Mouse (Mus musculus): ENCODE data around the gene Acat3. TPM values are rescaled to one million over a fixed set of nuclear protein-coding genes. Genes with fewer than 3 reads are reported as not detected.
A peak's percentile ranks its signal among the peaks of the same experiment; 100 is the strongest.
"Not testable (repeated sequence)": the region's sequence is repeated elsewhere in the genome, so short reads cannot be mapped to it uniquely, and the experiment has no call there.

The Acat3 gene
- polyA plus RNA-seq, 1 experiment from 2014 or later: 0.39 TPM

DNA sequence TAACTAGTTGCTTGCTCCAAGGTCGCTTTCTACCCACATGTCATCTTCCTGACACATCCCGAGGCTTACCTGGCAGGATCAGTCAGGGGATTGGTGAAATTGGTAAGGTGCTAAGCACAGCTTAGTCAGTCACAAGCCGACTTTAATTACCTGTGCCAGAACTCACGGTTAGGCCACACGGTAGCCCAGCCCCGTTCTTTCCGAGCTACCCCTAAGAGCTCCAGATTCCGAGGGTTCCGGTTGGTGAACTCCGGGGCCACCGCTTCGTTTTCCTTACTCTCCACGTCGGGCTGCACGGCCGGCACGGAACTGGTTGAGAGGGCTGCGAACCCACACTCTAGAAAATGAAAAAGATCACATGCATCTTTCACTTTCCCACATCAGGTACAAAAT is 24.9 kb downstream of the Acat3 start, which contains the start of gene Tcp1:
Tcp1 (plus strand) TSS at position 214 of the 393 bp plus-strand sequence.
- no peaks in the 10 kb centered on the region for H3K27me3 ChIP-seq
- no peaks in the 10 kb centered on the region for H3K9me3 ChIP-seq
- H3K4me3 ChIP-seq: peak within 1 kb of the TSS; percentile 81
- H3K9ac ChIP-seq: peak within 1 kb of the TSS; percentile 87
- ATAC-seq (ENCODE audit: low FRiP score, low read depth): no peak
- WGBS: 2% methylated on average over 18 of the region's 18 CpGs
- H3K4me1 ChIP-seq (replicated peaks): peaks cover 17% of the 10 kb centered on the region
- H3K36me3 ChIP-seq: peaks cover 51% of the 10 kb centered on the region
- peak within 1 kb of the TSS; percentile 92 for H3K4me2 ChIP-seq
- peak within 1 kb of the TSS; percentile 89 for H3K27ac ChIP-seq (replicated peaks)

DNA sequence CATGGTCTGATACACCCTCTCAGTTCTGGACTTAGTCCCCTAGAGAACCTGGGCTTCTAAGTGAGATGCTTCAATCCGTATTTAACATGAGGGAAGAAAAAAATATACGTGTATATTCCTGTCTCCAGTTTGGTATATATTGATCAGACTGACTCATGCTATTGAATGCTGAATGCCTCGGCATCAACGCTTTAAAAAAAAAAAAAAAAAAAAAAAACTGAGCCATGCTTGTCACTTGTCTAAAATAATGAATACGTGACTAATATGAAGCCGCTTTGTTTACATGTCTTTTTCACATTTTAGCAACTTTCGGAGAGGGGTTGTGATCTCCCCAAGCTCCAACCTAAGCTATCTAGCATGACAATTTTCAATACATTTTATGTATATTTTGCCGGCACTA is 30.0 kb downstream of the Acat3 start:
- H3K4me2 ChIP-seq: no peak overlapping the region
- 92% methylated on average over 8 of the region's 8 CpGs for WGBS

DNA sequence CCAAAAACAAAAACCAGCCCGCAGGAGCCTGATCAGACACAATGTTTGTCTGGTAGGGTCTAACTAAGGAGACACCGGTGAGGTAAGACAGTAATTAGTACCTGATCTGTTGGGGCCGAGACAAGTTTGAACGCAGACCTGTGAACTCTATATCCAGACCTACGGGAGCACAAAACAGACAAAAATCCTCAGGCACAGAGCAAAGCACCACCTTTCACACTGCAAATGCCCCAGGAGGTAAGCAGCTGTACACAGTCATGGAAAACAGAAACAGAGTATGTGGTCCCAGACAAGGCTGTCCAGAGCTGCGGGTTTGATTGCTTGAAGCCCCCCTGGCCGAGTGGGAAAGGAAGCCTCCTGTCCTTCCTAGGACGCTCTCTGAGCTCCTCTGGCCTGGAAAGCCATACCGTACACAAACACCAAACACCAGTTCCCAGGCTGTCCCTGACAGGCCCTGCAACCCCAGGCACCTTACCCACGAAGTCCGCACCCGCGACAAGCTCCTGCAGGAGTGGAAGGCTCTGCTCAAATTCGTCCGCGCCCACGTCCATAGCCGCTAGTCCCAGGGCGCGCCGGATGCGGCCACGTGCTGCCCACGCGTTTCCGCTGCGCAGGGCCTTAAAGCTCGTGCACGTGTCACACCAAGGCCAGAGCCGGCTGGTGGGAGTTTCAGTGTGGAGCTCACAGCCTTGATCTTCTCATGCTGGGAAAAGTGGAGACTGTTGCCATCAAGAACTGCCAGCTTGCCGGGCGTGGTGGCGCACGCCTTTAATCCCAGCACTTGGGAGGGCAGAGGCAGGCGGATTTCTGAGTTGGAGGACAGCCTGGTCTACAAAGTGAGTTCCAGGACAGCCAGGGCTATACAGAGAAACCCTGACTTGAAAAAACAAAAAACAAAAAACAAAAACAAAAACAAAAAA is 30.8 kb downstream of the Acat3 start, which contains the start of gene Pnldc1:
Pnldc1 (minus strand) TSS at position 870 of the 920 bp plus-strand sequence.
- peaks cover 50% of the 10 kb centered on the region for H3K36me3 ChIP-seq

More for the DNA sequence above, 30.0 kb downstream of the Acat3 start:
- H3K4me1 ChIP-seq (replicated peaks): peaks cover 7% of the 10 kb centered on the region
- ATAC-seq (ENCODE audit: low FRiP score, low read depth): no peak
- no peak overlapping the region for H3K27ac ChIP-seq (replicated peaks)
- H3K4me3 ChIP-seq: no peak overlapping the region
- no peaks in the 10 kb centered on the region for H3K9me3 ChIP-seq
- peaks cover 46% of the 10 kb centered on the region for H3K36me3 ChIP-seq
- H3K9ac ChIP-seq: no peak overlapping the region
- H3K27me3 ChIP-seq: no peaks in the 10 kb centered on the region

DNA sequence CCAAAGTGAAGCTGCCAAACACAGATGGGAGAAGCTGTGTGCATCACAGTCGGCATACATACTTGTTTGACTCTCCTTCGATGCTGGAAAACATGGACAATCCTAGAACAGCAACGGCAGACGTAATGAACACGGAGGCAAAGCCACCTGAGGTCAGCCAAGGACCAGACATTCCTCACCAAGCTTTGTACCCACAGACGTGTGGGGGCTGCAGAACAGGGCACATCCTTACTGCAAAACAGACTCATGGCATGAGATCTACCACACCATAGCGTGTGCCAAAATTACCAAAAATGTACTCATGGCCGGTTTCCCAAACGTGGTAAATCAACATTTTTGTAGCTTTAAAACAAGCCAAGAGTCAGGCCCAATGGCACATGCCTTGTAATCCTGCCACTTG is 34.0 kb downstream of the Acat3 start:
- 94% methylated on average over 9 of the region's 9 CpGs for WGBS
- no peak overlapping the region for H3K4me3 ChIP-seq
- no peak overlapping the region for H3K27ac ChIP-seq (replicated peaks)
- no peaks in the 10 kb centered on the region for H3K27me3 ChIP-seq
- H3K9ac ChIP-seq: no peak overlapping the region
- peaks cover 33% of the 10 kb centered on the region for H3K36me3 ChIP-seq
- no peak overlapping the region for H3K4me2 ChIP-seq
- H3K4me1 ChIP-seq (replicated peaks): no peaks in the 10 kb centered on the region
- ATAC-seq (ENCODE audit: low FRiP score, low read depth): no peak
- H3K9me3 ChIP-seq: no peaks in the 10 kb centered on the region

More for the DNA sequence above, 30.8 kb downstream of the Acat3 start, which contains the start of gene Pnldc1:
- no peak within 1 kb of the TSS for H3K27ac ChIP-seq (replicated peaks)
- H3K9me3 ChIP-seq: no peaks in the 10 kb centered on the region
- 82% methylated on average over 35 of the region's 35 CpGs for WGBS
- peaks cover under 1% of the 10 kb centered on the region; the same call in 1 of the 2 replicates for H3K4me1 ChIP-seq (replicated peaks)
- H3K4me3 ChIP-seq: no peak within 1 kb of the TSS
- H3K9ac ChIP-seq: no peak within 1 kb of the TSS
- H3K27me3 ChIP-seq: no peaks in the 10 kb centered on the region
- no peak within 1 kb of the TSS for H3K4me2 ChIP-seq
- ATAC-seq (ENCODE audit: low FRiP score, low read depth): no peak

DNA sequence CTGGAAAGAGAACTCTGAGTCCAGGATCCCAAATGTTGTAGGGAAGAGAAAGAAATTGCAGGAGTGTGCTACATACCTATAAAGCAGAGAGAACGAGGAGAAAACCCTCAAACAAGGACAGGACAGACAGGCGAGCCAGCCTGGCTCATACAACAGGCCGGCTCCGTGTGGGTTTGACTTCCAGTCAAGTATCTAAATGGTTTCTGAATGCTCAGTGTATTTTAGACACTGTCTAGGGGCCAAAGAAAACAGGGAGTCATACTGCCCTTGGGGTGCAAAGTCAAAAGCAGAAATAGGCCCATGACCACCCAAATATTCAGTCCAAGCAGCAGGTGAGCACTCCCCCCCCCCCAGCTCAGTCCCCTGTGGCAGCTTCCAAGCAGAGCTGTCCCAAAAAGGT is 34.6 kb downstream of the Acat3 start:
- H3K4me2 ChIP-seq: no peak overlapping the region
- H3K36me3 ChIP-seq: peaks cover 26% of the 10 kb centered on the region
- H3K9ac ChIP-seq: no peak overlapping the region
- WGBS: 88% methylated on average over 4 of the region's 4 CpGs
- no peak overlapping the region for H3K27ac ChIP-seq (replicated peaks)
- no peaks in the 10 kb centered on the region for H3K4me1 ChIP-seq (replicated peaks)
- H3K9me3 ChIP-seq: no peaks in the 10 kb centered on the region
- ATAC-seq (ENCODE audit: low FRiP score, low read depth): no peak
- no peaks in the 10 kb centered on the region for H3K27me3 ChIP-seq
- H3K4me3 ChIP-seq: no peak overlapping the region

DNA sequence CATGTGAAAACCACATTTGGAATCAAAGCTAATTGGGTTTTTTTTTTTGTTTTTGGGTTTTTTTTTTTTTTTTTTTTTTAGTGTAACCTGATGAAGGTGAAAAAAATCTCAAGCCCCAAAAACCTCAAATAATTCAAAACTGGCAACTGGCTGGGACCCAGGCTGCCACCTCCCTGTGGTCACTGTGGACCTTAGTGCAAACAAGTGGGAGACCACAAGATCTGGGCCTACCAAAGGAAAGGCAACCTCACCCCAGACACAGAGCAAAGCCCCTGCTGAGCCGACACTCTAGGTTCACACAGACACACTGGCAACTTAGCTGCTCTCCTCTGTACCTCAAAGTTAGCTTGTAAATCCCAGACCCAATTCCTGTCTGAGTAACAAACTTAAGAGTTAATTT is 36.1 kb downstream of the Acat3 start:
- Histone ChIP-seq H3K9me3 (no peaks in the 10 kb centered on the region), H3K27me3 (no peaks in the 10 kb centered on the region), H3K36me3 (peaks cover 16% of the 10 kb centered on the region), H3K4me3 (no peak overlapping the region), H3K9ac (no peak overlapping the region), H3K27ac (replicated peaks) (no peak overlapping the region), H3K4me1 (replicated peaks) (no peaks in the 10 kb centered on the region), H3K4me2 (no peak overlapping the region)
- ATAC-seq (ENCODE audit: low FRiP score, low read depth): no peak
- WGBS: 69% methylated on average over 1 of the region's 1 CpGs

DNA sequence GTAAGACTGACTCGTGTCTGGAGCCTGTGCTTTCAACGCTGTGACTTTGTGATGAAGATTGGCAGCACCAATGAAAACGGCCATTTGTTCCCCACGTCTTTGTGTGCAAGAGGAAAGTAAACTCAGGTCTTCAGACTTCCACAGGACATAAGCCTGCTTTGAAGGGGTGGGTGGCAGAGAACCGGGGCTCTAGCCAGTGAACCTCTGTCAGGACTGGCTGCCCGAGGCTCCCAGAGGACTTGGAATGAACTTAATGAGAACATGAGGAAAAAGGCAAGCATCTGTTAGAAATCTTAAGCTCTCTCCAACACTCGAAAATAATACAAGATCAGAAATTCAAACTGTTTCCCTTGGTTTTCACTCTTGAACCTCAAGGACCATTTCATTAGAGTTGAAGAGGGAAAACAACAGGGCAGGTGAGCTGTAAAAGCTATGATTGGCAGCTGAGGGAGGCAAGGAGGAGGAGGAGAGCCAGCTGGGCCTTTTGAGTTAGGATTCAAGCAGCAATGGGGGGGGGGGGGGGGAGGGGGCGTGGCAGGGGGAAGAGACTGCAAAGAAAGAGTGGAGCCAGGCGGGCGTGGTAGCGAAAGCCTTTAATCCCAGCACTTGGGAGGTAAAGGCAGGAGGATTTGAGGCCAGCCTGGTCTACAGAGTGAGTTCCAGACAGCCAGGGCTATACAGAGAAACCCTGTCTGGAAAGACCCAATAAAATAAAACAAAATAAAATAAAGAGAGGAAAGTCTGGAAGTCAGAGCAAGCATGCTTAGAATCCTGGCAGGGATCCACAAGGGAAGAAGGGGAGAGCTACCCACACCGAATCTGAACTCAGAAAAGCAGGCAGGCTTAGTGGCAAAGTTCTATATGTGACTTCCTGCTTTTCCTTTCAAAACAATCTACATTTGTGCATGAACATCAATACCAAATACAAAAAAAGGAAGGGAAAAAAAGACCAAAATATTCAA is 36.7 kb downstream of the Acat3 start:
- Histone ChIP-seq H3K27me3 (no peaks in the 10 kb centered on the region), H3K9ac (no peak overlapping the region), H3K4me2 (no peak overlapping the region), H3K4me1 (replicated peaks) (no peaks in the 10 kb centered on the region), H3K36me3 (peaks cover 16% of the 10 kb centered on the region), H3K27ac (replicated peaks) (no peak overlapping the region), H3K4me3 (no peak overlapping the region), H3K9me3 (no peaks in the 10 kb centered on the region)
- WGBS: 33% methylated on average over 11 of the region's 12 CpGs
- ATAC-seq (ENCODE audit: low FRiP score, low read depth): no peak

DNA sequence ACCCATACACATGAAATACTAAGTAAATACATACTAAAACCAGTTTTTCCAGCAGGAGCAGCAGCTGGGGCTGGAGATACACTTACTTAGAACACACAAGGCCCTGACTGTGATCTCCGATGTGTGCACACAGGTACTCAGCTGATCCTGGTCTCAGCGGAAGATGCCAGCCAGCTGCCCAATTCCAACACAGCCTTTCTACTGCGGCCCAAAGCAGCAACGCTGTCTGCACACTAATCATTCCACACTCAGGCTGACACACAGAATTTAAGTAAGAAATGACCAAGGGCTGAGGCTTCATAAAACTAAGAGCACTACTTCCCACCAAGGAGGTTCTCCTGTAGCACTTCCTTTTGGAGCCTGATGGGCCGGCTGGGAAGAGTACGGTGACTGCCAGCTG is 38.1 kb downstream of the Acat3 start:
- H3K9me3 ChIP-seq: no peaks in the 10 kb centered on the region
- H3K9ac ChIP-seq: no peak overlapping the region
- no peaks in the 10 kb centered on the region for H3K27me3 ChIP-seq
- H3K27ac ChIP-seq (replicated peaks): no peak overlapping the region
- ATAC-seq (ENCODE audit: low FRiP score, low read depth): no peak
- no peak overlapping the region for H3K4me2 ChIP-seq
- WGBS: 93% methylated on average over 6 of the region's 6 CpGs
- peaks cover 16% of the 10 kb centered on the region for H3K36me3 ChIP-seq
- H3K4me3 ChIP-seq: no peak overlapping the region
- no peaks in the 10 kb centered on the region for H3K4me1 ChIP-seq (replicated peaks)

DNA sequence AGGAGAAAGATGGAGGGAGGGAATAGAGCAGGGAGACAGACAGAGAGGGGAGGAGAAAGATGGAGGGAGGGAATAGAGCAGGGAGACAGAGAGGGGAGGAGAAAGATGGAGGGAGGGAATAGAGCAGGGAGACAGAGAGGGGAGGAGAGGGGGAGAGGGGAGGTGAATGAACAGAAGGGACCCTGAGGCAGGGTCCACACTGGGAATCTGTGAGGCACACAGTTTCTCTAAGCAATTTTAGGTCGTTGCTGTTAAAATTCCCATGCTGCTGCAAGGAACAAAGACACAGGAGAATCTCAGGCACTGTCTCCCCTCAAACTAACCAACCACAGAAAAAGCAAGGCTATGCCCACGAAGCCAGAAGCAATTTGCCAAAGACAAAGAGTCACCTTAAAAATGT is 41.8 kb downstream of the Acat3 start:
- not testable (repeated sequence) for H3K36me3 ChIP-seq; H3K4me3 ChIP-seq; H3K27me3 ChIP-seq; H3K4me1 ChIP-seq (replicated peaks); H3K9me3 ChIP-seq; ATAC-seq (ENCODE audit: low FRiP score, low read depth); H3K4me2 ChIP-seq; H3K9ac ChIP-seq
- WGBS: 38% methylated on average over 2 of the region's 2 CpGs
- peak overlapping the region; percentile 76 for H3K27ac ChIP-seq (replicated peaks)

DNA sequence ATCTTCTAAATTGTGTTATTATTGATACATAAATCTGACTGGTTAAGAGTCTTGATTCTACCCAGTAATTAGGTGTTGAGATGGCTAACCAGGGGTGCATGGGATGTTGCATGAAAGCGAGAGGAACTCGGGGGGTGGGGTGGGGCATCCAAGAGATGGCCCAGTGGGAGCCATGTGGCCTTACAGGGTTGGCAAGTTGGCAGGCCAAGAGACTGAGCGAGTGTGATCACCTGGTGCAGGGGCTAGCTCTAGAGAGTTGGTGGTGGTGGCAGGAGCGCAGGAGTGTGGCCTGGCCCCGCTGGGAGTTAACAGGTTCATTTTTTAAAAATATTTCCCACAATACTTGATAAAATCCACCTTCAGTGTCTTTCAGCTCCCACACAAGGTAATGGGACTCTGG is 42.7 kb downstream of the Acat3 start:
- peak; percentile 74; the same call in 1 of the 2 replicates for ATAC-seq (ENCODE audit: low FRiP score, low read depth)
- no peaks in the 10 kb centered on the region for H3K9me3 ChIP-seq
- H3K27ac ChIP-seq (replicated peaks): peak overlapping the region; percentile 54
- peaks cover 8% of the 10 kb centered on the region for H3K36me3 ChIP-seq
- H3K27me3 ChIP-seq: no peaks in the 10 kb centered on the region
- no peak overlapping the region for H3K4me3 ChIP-seq
- WGBS: 77% methylated on average over 5 of the region's 5 CpGs
- H3K9ac ChIP-seq: no peak overlapping the region
- no peaks in the 10 kb centered on the region for H3K4me1 ChIP-seq (replicated peaks)
- H3K4me2 ChIP-seq: no peak overlapping the region

DNA sequence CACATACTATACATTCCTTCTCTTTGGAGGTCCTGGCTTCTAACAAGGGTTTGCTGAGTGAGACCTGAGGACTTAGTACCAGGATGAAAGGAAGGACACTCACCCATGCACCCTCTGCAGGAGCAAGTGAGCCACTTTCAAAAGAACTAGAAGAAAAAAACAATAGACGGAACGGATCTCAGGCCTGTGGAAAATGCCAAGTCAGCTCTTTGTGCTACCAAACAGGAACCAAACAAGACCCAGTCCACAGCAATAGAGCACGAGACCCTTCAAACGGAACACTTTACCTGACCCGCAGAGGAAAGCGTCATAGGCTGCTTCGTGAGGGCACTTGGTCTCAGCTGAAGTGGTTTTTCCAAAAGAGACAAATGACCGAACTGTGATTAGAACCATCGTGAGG is 48.4 kb downstream of the Acat3 start:
- no peaks in the 10 kb centered on the region; the same call in 1 of the 2 replicates for H3K36me3 ChIP-seq
- no peak for ATAC-seq (ENCODE audit: low FRiP score, low read depth)
- no peak overlapping the region for H3K4me3 ChIP-seq
- 94% methylated on average over 9 of the region's 9 CpGs for WGBS
- no peak overlapping the region for H3K4me2 ChIP-seq
- no peaks in the 10 kb centered on the region for H3K9me3 ChIP-seq
- H3K27me3 ChIP-seq: no peaks in the 10 kb centered on the region
- no peak overlapping the region for H3K9ac ChIP-seq
- H3K4me1 ChIP-seq (replicated peaks): no peaks in the 10 kb centered on the region
- H3K27ac ChIP-seq (replicated peaks): no peak overlapping the region

DNA sequence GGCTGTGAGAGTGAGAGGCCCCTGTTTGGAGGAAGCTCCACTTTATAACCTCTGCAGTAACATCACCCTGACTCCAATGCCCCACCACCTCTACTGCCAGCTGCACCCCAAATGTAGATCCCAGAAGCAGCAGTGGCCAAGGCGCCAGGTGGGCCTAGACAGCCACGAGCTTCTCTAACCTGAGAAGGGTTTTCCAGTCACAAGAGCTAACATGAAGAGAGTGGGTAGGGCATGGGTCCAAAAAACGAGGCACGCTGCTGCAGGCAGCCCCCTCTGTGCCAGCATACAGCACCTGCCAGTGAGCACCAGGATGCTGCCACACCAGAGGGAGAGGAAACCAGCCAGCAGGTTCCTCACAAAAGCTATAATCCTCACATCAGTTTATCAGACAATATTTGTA is 49.3 kb downstream of the Acat3 start:
- Histone ChIP-seq H3K4me3 (no peak overlapping the region), H3K4me1 (replicated peaks) (no peaks in the 10 kb centered on the region), H3K9me3 (no peaks in the 10 kb centered on the region), H3K27ac (replicated peaks) (no peak overlapping the region), H3K9ac (no peak overlapping the region), H3K27me3 (no peaks in the 10 kb centered on the region), H3K4me2 (no peak overlapping the region), H3K36me3 (no peaks in the 10 kb centered on the region)
- 85% methylated on average over 4 of the region's 4 CpGs for WGBS
- no peak for ATAC-seq (ENCODE audit: low FRiP score, low read depth)
